Mouse (Mus musculus) hindbrain, embryonic 15.5 days (tissue): ENCODE results near the gene Pwp1. TPM values are rescaled to one million over a fixed set of nuclear protein-coding genes. Genes with fewer than 3 reads are reported as not detected.
"Not testable (repeated sequence)": the region's sequence is repeated elsewhere in the genome, so short reads cannot be mapped to it uniquely, and the experiment has no call there.

ENCODE experiments used
- ATAC-seq: fragments of 200-750 bp; cut with Nextera tagmentation; 2 replicates; pipeline ENCODE4 v1.8.0; 2017; ENCODE audit warnings: low read depth, moderate number of reproducible peaks, moderate TSS enrichment; ENCODE audit not compliant: low FRiP score
- H3K27ac ChIP-seq: fragments of 300-500 bp; sonication (generic); replicated peaks from 2 replicates; pipeline ENCODE4 v1.5.1; 2015; ENCODE audit warnings: mild to moderate bottlenecking, inconsistent platforms
- H3K27me3 ChIP-seq: fragments of 300-500 bp; sonication (generic); 2 replicates; pipeline ENCODE4 v1.6.1; 2015; ENCODE audit warnings: control low read depth, inconsistent platforms
- H3K36me3 ChIP-seq: fragments of 300-500 bp; sonication (generic); 2 replicates; pipeline ENCODE4 v1.6.1; 2015; ENCODE audit warnings: control low read depth, inconsistent platforms
- H3K4me1 ChIP-seq: fragments of 300-500 bp; sonication (generic); replicated peaks from 2 replicates; pipeline ENCODE4 v1.6.1; 2015; ENCODE audit warnings: control low read depth, inconsistent platforms
- H3K4me2 ChIP-seq: fragments of 300-500 bp; sonication (generic); 2 replicates; pipeline ENCODE4 v1.6.1; 2015; ENCODE audit warnings: moderate library complexity, mild to moderate bottlenecking, inconsistent platforms
- H3K4me3 ChIP-seq: fragments of 300-500 bp; sonication (generic); 2 replicates; pipeline ENCODE4 v1.5.1; 2015; ENCODE audit warnings: mild to moderate bottlenecking, inconsistent platforms
- H3K9ac ChIP-seq: fragments of 300-500 bp; sonication (generic); 2 replicates; pipeline ENCODE4 v1.6.1; 2015; ENCODE audit warnings: inconsistent platforms
- H3K9me3 ChIP-seq: fragments of 300-500 bp; sonication (generic); 2 replicates; pipeline ENCODE4 v1.6.1; 2016; ENCODE audit warnings: control low read depth, inconsistent platforms
- WGBS: fragments of 180-500 bp; shearing (Covaris S2); methylation state at CpG from one replicate; pipeline ENCODE4 v1.1.7; 2015; 5-methylcytosine and 5-hydroxymethylcytosine counted together
- polyA plus RNA-seq: library from polyadenylated mRNA; unstranded; fragments of >200 nt; fragmentation: Nextera tagmentation; extraction: Ambion mirVana; gene quantifications from 2 replicates; pipeline ENCODE4 v1.2.1, GENCODE M21; 2015

The Pwp1 gene
- polyA plus RNA-seq = 62.6 and 63.7 TPM in 2 replicates

DNA sequence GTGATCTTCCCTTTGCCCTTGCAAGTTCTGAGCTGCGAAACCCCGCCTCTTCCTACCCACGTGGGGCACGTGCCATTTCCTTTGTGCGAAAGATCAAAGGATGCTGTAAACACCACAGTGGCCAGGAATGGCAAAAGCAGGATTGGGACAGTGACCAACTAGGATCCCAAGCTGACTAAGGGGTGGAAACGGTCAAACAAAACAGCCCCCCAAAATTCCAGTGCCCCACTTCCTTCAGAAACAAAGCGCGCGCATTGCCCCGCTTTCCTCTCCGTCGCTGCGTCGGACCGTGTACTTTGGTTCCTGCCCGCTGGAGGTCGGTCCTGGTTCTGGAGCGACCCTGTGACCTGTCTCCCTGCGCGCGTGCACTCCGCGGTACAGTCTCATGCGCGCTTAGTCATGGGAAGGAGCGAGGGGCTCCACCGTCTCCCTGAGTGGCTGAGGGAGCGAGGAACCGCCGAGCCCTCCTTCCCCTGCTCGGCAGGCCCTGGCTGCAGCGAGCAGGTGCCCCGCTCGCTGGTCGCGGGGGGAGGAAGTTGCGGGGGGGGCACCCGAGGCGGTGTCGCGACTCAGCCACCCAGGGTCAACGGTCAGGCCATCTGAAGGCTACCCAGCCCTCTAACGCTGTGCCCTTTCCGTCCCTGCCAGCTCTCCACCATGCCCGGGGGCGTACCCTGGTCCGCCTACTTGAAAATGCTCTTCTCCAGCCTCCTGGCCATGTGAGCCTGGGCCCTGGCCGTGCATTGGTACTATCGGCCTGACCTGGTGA lies at the start of gene Pwp1:
Gene Pwp1 (plus strand): TSS at position 410 of the 769 bp plus-strand sequence.
- peak within 1 kb of the TSS; percentile 68 for H3K4me3 ChIP-seq
- peak within 1 kb of the TSS; percentile 82 for H3K27ac ChIP-seq
- 1% methylated on average over 46 of the region's 49 CpGs for WGBS
- H3K4me2 ChIP-seq = peak within 1 kb of the TSS; percentile 95
- not testable (repeated sequence) for H3K36me3 ChIP-seq, H3K4me1 ChIP-seq, H3K27me3 ChIP-seq, H3K9me3 ChIP-seq
- peak; percentile 97 for ATAC-seq
- H3K9ac ChIP-seq = peak within 1 kb of the TSS; percentile 87

DNA sequence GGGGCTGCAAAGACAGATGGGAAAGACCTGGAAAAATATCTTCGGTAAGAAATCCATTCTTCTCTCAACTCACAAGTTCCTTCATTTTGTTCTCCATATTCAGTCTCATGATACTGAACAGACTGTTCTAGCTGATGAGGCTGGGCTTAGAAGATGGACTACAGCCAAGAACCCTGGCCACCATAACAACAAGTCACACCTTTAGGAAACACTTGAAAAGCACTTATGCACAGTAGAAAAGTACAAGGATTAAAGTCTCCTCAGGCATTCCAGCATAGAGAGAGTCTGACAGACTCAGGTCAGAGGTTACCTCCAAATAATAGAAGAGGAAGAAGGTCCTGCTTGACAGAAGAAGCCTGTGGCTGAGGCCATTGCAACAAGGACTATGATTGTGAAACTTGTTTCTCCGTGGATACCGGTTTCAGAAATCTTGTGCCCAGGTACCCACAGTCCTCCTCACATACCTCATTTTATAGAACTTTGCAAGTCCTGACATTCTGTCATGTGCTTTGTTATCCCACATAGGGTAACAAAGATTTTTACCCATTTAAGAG lies 7.1 kb upstream of the Pwp1 start:
- not testable (repeated sequence) for H3K4me3 ChIP-seq, ATAC-seq, H3K9me3 ChIP-seq, H3K27me3 ChIP-seq, H3K27ac ChIP-seq, H3K4me1 ChIP-seq, H3K36me3 ChIP-seq, H3K9ac ChIP-seq, H3K4me2 ChIP-seq
- 98% methylated on average over 1 of the region's 3 CpGs for WGBS

DNA sequence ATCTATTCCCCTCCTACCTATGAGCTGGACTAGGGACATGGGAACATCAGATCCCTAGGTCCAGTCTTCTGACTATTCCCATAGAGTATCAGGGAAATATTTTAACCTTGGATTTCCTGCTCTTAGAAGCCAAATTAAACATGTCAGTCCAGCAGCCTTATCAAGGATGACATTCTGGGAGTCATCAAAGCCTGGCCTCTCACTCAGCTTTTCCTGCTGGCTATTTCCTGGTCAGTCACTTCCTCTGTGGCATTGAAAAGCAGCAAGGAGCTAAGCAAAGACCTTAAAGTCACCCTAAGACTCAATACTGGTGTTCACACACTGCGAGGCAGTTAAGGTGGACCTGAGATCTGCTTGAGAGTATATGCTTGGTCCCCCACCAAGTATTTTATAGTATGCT lies 5.5 kb upstream of the Pwp1 start:
- H3K4me2 ChIP-seq, H3K4me3 ChIP-seq, H3K27ac ChIP-seq, ATAC-seq, H3K27me3 ChIP-seq, H3K9ac ChIP-seq, H3K4me1 ChIP-seq, H3K36me3 ChIP-seq, H3K9me3 ChIP-seq: not testable (repeated sequence)
- 81% methylated on average over 1 of the region's 1 CpGs for WGBS

DNA sequence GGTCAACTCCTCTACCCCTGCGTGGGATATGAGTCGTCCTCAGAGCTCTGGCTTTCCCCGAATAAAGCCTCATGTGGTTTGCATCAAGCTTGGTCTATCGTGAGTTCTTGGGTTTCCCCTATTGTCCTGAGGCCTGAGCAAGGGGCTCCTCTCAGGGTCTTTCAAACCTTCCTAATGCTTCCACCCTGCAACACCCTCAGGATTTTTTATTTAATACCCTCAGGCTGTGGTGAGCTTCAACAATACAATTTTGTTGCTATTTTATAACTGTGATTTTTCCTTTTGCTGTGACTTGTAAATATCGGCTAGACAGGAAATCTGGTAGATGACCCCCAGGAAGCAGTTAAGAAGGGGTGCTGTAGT lies 591 bp upstream of the Pwp1 start:
- H3K27ac ChIP-seq = peak overlapping the region; percentile 82
- H3K36me3 ChIP-seq, H3K27me3 ChIP-seq, H3K9ac ChIP-seq, H3K4me1 ChIP-seq, H3K9me3 ChIP-seq: not testable (repeated sequence)
- peak overlapping the region; percentile 95 for H3K4me2 ChIP-seq
- peak overlapping the region; percentile 68 for H3K4me3 ChIP-seq
- ATAC-seq = peak; percentile 45
- 40% methylated on average over 5 of the region's 5 CpGs for WGBS

DNA sequence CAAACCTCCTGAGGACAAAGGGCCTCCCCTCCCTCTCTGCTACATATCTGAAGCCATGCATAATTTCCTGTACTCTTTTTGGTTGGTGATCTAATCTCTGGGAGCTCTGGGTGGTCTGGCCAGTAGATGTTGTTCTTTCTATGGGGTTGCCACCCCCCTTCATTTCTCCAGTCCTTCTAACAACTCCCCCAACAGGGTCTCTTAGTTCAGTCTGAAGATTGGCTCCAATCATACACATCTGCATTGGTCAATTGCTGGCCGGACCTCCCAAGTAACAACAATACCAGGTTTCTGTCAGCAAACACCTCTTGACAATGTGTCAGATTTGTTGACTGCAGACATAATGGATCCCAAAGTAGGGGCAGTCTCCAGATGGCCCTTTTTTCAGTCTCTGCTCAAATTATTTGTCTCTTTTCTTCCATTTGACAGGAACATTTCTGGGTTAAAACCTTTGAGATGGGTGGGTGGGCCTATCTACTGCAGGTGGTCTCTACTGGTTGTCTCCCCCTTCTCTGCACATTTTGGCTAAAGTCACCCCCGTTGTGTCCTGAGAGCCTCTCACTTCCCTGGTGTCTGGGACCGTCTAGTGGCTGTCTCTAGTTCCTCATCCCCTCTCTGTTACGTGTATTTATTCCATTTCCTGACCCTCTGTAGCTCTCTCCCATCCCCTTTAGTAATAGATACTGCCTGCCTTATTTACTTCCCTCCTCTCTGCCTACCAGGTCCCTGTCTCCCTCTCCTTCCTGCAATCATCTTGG lies 17.0 kb downstream of the Pwp1 start:
- H3K36me3 ChIP-seq = no peaks in the 10 kb centered on the region
- no peak overlapping the region for H3K9ac ChIP-seq
- no peaks in the 10 kb centered on the region for H3K27me3 ChIP-seq
- no peaks in the 10 kb centered on the region for H3K4me1 ChIP-seq
- H3K9me3 ChIP-seq = no peaks in the 10 kb centered on the region
- no peak overlapping the region for H3K4me2 ChIP-seq
- no peak overlapping the region for H3K4me3 ChIP-seq
- no peak for ATAC-seq
- no peak overlapping the region for H3K27ac ChIP-seq
- WGBS = 79% methylated on average over 4 of the region's 4 CpGs

DNA sequence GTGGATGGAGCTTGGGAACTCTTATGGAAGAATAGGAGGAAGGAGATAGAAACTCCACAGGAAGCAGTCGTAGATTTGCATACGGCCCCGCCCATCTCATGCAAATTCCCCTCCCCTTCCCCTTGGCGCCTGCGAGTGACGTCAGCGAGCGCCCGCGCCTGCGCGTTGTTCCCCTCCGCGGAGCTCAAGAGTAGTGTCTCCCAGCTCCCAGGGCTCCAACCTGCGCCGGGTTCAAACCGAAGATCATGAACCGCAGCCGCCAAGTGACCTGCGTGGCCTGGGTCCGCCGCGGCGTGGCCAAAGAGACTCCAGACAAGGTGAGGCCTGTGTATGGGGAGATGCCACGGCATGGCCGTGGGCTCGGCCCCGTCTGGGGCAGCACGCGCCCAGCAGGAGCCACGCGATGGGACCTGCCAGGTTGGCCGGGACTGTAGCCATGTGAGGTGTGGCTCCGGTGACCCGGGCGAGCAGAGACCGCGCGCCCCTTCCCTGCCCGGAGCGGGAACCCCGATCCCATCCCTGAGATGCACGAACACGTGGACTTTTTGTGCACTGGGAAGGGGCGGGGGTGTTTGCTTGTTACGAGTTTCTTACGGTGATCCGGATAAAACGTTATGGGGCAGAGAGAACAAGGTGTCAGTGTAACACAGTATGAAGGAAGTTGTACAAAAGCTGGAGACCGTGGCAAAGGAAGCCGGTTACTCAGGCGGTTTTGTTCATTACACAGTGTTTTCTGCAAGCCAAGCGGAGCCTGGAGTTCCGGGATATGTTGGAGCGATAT lies 42.6 kb downstream of the Pwp1 start:
- H3K27me3 ChIP-seq = no peaks in the 10 kb centered on the region
- ATAC-seq = peak; percentile 96
- H3K9me3 ChIP-seq = no peaks in the 10 kb centered on the region
- peak overlapping the region; percentile 88 for H3K9ac ChIP-seq
- peaks cover 13% of the 10 kb centered on the region for H3K4me1 ChIP-seq
- WGBS = under 1% methylated on average over 55 of the region's 55 CpGs
- peak overlapping the region; percentile 75 for H3K4me2 ChIP-seq
- peak overlapping the region; percentile 71 for H3K27ac ChIP-seq
- H3K36me3 ChIP-seq = peaks cover 23% of the 10 kb centered on the region
- H3K4me3 ChIP-seq = peak overlapping the region; percentile 96

DNA sequence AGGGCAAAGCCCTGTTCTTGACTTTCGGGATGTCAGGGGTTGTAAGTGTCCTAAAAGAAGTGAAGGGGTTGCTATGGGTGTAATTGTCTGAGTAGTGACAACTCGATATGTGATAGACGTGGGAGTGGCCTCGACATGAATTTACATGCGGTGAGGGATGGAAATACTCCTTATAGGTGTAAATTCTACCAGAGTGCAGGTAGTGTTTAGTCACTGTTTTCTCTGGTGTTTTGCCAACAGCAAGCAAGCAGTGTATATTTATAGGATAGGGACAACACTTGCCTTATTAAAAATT lies 43.1 kb downstream of the Pwp1 start:
- Histone ChIP-seq H3K4me3 (peak overlapping the region; percentile 96), H3K27me3 (no peaks in the 10 kb centered on the region), H3K9me3 (no peaks in the 10 kb centered on the region), H3K4me2 (peak overlapping the region; percentile 75), H3K4me1 (peaks cover 13% of the 10 kb centered on the region), H3K27ac (no peak overlapping the region), H3K36me3 (peaks cover 28% of the 10 kb centered on the region), H3K9ac (peak overlapping the region; percentile 88)
- WGBS = 5% methylated on average over 5 of the region's 5 CpGs
- 0 out of 2 replicates have a peak, but pooled peaks have one; percentile 3 for ATAC-seq

DNA sequence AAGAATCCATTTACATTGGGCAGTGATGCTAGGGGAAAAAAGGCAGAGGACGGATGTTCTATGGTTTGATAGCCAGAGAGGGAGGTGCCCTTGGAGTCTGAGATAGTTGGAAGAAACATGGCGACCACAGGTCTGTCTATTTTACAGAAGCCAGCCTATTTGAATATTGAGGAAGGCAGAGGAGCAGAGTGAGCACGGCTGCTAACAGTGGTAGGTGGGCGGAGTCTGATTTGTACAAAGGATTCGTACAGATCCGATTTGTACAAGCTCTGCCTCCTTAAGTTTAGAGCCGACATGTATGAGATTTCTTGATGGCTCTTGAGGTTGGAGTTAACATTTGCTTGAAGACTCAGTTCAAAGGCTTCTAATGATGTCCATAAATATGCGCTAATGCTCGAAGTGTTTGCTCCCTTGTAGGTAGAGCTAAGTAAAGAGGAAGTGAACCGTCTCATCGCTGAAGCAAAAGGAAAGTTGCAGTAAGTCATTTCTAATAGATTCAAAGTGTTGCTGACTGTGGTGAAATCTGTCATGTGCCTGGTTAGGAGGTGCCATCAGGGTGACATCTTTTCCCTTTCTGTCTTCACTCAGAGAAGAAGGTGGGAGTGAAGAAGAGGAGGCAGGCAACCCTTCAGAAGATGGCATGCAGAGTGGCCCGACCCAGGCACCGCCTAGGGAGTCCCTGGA lies 44.7 kb downstream of the Pwp1 start:
- WGBS = 92% methylated on average over 13 of the region's 13 CpGs
- H3K4me2 ChIP-seq = no peak overlapping the region
- no peak overlapping the region for H3K27ac ChIP-seq
- H3K27me3 ChIP-seq = no peaks in the 10 kb centered on the region
- no peak for ATAC-seq
- H3K36me3 ChIP-seq = peaks cover 44% of the 10 kb centered on the region
- H3K4me1 ChIP-seq = peaks cover 13% of the 10 kb centered on the region
- no peak overlapping the region for H3K4me3 ChIP-seq
- no peaks in the 10 kb centered on the region for H3K9me3 ChIP-seq
- no peak overlapping the region for H3K9ac ChIP-seq

DNA sequence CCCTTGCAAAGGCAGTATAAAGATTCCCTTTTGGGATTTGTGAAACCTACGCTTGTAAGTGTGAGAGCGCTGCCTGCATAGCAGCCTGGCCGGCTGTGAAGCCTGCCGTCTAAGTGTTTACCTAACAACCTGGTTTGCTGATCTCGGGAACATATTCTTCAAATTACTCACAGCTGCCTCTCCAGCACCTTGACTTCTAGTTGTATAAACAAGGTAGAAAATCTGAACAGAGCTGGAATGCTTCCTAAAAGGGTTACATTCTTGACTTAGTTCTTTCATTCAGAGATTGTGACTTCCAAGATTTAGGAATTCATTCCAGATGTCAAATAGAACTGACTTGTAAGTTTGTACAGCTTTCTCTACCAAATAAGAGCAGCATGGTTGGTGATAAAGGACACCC lies 46.5 kb downstream of the Pwp1 start:
- Histone ChIP-seq H3K4me1 (peaks cover 13% of the 10 kb centered on the region), H3K36me3 (peaks cover 61% of the 10 kb centered on the region), H3K27ac (no peak overlapping the region), H3K4me2 (no peak overlapping the region), H3K4me3 (no peak overlapping the region), H3K9ac (no peak overlapping the region), H3K27me3 (no peaks in the 10 kb centered on the region), H3K9me3 (no peaks in the 10 kb centered on the region)
- WGBS = 98% methylated on average over 5 of the region's 5 CpGs
- no peak for ATAC-seq

DNA sequence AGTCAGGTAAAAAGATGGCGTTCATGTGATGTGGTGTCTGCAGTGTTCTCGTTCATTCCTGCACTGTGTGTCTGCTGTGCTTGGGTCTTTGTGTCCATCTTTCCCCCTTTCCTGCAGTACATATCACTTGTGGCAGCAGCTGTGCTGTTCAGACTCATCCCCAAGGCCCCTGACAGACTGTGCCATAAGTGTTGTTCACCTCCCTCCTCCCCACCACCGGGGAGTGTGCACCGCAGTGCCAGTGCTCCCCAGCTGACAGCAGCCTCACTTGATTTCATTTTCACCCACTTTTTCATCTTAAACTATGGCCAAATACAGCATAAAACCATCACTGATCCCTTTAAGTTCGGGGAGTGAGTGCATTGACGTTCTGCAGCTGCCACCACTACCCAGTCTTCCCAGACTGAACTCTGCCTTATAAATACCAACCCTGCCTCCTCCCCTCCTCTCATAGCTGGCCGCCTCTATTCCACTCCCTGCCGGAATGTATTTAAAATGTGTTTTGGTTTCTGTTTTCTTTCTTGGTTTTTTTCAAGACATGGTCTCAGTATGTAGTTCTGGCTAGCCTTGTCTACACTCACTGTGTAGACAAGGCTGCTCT lies 50.7 kb downstream of the Pwp1 start:
- ATAC-seq = no peak
- peaks cover 88% of the 10 kb centered on the region for H3K36me3 ChIP-seq
- no peak overlapping the region for H3K9ac ChIP-seq
- no peaks in the 10 kb centered on the region for H3K27me3 ChIP-seq
- H3K4me3 ChIP-seq = no peak overlapping the region
- H3K27ac ChIP-seq = no peak overlapping the region
- H3K9me3 ChIP-seq = no peaks in the 10 kb centered on the region
- 93% methylated on average over 8 of the region's 8 CpGs for WGBS
- H3K4me2 ChIP-seq = no peak overlapping the region
- H3K4me1 ChIP-seq = no peaks in the 10 kb centered on the region
